Mouse (Mus musculus): Measurements from ENCODE around the gene Ap1m2. TPM values are rescaled to one million over a fixed set of nuclear protein-coding genes. Genes with fewer than 3 reads are reported as not detected.
A peak's percentile ranks its signal among the peaks of the same experiment; 100 is the strongest.

Ap1m2 gene
- polyA plus RNA-seq, 1 experiment from 2014 or later, result 0.30 TPM

DNA sequence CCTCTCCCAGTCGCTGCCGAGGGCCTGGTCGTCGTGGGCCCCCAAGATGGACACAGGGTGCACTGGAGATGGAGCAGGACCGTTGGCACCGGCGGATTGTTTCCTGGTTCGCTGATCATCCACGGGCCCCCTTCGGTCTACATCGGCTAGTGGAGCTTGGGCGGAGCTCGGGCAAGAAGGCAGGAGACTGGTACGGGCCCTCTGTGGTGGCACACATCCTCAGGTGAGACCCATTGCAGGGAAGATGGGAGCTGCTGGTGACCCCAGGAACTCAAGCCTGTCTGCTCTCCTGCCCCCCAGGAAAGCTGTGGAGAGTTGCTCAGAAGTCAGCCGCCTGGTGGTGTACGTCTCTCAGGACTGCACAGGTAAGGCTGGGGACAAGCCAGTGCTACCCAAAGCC, 43.8 kb downstream of the Ap1m2 start:
- H3K36me3 ChIP-seq (ENCODE audit: control insufficient read depth, insufficient read depth, low read length), result peaks cover 70% of the 10 kb centered on the region
- no peak overlapping the region for H3K27ac ChIP-seq (replicated peaks in 1 of 2; ENCODE audit: control insufficient read depth in 1 of 2, insufficient read depth in 1 of 2, low read depth in 2 of 2, low read length in 2 of 2)
- no peak overlapping the region for H3K4me2 ChIP-seq (ENCODE audit: low read length)
- H3K4me3 ChIP-seq (ENCODE audit: control insufficient read depth in 1 of 2, insufficient read depth in 1 of 2, low read depth in 1 of 2, low read length in 2 of 2), result no peak overlapping the region
- no peaks in the 10 kb centered on the region for H3K9me3 ChIP-seq (ENCODE audit: control insufficient read depth, low read length)
- 95% methylated on average over 16 of the region's 16 CpGs for WGBS
- H3K4me1 ChIP-seq (ENCODE audit: control insufficient read depth in 2 of 2, insufficient read depth in 2 of 2, low read length in 2 of 2), result peaks cover 7 to 24% of the 10 kb centered on the region in 2 experiments
- H3K9ac ChIP-seq (ENCODE audit: low read length), result no peak overlapping the region
- no peak for ATAC-seq (ENCODE audit: insufficient number of reproducible peaks, insufficient read depth, low FRiP score, low read depth)
- H3K27me3 ChIP-seq (ENCODE audit: control insufficient read depth, insufficient read depth, low read length), result no peaks in the 10 kb centered on the region

DNA sequence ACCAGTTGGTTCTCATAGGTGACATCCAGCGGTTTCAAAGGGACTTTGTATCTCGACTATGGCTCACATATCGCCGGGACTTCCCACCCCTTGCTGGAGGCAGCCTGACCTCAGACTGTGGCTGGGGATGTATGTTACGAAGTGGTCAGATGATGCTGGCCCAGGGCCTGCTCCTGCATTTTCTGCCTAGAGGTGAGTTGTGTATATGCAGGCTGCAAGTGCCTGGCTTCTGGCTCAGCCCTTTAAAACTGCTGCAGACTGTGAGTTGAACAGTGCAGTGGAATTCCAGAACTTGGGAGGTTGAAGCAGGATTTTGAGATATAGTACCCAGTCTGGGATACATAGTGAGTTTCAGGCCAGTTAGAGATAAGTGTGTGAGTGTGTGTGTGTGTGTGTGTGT, 45.2 kb downstream of the Ap1m2 start:
- Histone ChIP-seq H3K27me3 (ENCODE audit: control insufficient read depth, insufficient read depth, low read length) (no peaks in the 10 kb centered on the region), H3K27ac (replicated peaks in 1 of 2; ENCODE audit: control insufficient read depth in 1 of 2, insufficient read depth in 1 of 2, low read depth in 2 of 2, low read length in 2 of 2) (no peak overlapping the region; a peak in 1 of 4 replicates), H3K9me3 (ENCODE audit: control insufficient read depth, low read length) (no peaks in the 10 kb centered on the region), H3K4me1 (ENCODE audit: control insufficient read depth in 2 of 2, insufficient read depth in 2 of 2, low read length in 2 of 2) (peaks cover 7 to 24% of the 10 kb centered on the region in 2 experiments), H3K4me2 (ENCODE audit: low read length) (peak overlapping the region; percentile 70), H3K9ac (ENCODE audit: low read length) (peak overlapping the region; percentile 91; the same call in 1 of the 2 replicates), H3K4me3 (ENCODE audit: control insufficient read depth in 1 of 2, insufficient read depth in 1 of 2, low read depth in 1 of 2, low read length in 2 of 2) (peak overlapping the region in 1 of 2 experiments; percentile 86; a peak in 1 of 4 replicates), H3K36me3 (ENCODE audit: control insufficient read depth, insufficient read depth, low read length) (peaks cover 55% of the 10 kb centered on the region)
- no peak for ATAC-seq (ENCODE audit: insufficient number of reproducible peaks, insufficient read depth, low FRiP score, low read depth)
- WGBS, result 57% methylated on average over 5 of the region's 5 CpGs

GRCm38 (mm10) chr9:21265611-21266010, 46.5 kb downstream of the Ap1m2 start:
- H3K9ac ChIP-seq (ENCODE audit: low read length), result peak overlapping the region; percentile 91
- peak; percentile 13; the same call in 1 of the 2 replicates for ATAC-seq (ENCODE audit: insufficient number of reproducible peaks, insufficient read depth, low FRiP score, low read depth)
- peaks cover 7 to 24% of the 10 kb centered on the region in 2 experiments for H3K4me1 ChIP-seq (ENCODE audit: control insufficient read depth in 2 of 2, insufficient read depth in 2 of 2, low read length in 2 of 2)
- peak overlapping the region; percentile 70 for H3K4me2 ChIP-seq (ENCODE audit: low read length)
- no peaks in the 10 kb centered on the region for H3K9me3 ChIP-seq (ENCODE audit: control insufficient read depth, low read length)
- peak overlapping the region in 1 of 2 experiments; percentile 68; a peak in 2 of 4 replicates for H3K27ac ChIP-seq (replicated peaks in 1 of 2; ENCODE audit: control insufficient read depth in 1 of 2, insufficient read depth in 1 of 2, low read depth in 2 of 2, low read length in 2 of 2)
- peaks cover 43% of the 10 kb centered on the region for H3K36me3 ChIP-seq (ENCODE audit: control insufficient read depth, insufficient read depth, low read length)
- 4% methylated on average over 11 of the region's 11 CpGs for WGBS
- no peaks in the 10 kb centered on the region for H3K27me3 ChIP-seq (ENCODE audit: control insufficient read depth, insufficient read depth, low read length)
- H3K4me3 ChIP-seq (ENCODE audit: control insufficient read depth in 1 of 2, insufficient read depth in 1 of 2, low read depth in 1 of 2, low read length in 2 of 2), result peak overlapping the region; percentile 70 to 86

- peak; percentile 98 for ATAC-seq (ENCODE audit: insufficient number of reproducible peaks, insufficient read depth, low FRiP score, low read depth)
- Histone ChIP-seq H3K36me3 (ENCODE audit: control insufficient read depth, insufficient read depth, low read length) (peaks cover 37% of the 10 kb centered on the region), H3K4me2 (ENCODE audit: low read length) (peak within 1 kb of the TSS; percentile 70), H3K27ac (replicated peaks in 1 of 2; ENCODE audit: control insufficient read depth in 1 of 2, insufficient read depth in 1 of 2, low read depth in 2 of 2, low read length in 2 of 2) (peak within 1 kb of the TSS; percentile 72 to 77), H3K4me3 (ENCODE audit: control insufficient read depth in 1 of 2, insufficient read depth in 1 of 2, low read depth in 1 of 2, low read length in 2 of 2) (peak within 1 kb of the TSS; percentile 70 to 86), H3K4me1 (ENCODE audit: control insufficient read depth in 2 of 2, insufficient read depth in 2 of 2, low read length in 2 of 2) (peaks cover 7 to 24% of the 10 kb centered on the region in 2 experiments), H3K9ac (ENCODE audit: low read length) (peak within 1 kb of the TSS; percentile 91), H3K27me3 (ENCODE audit: control insufficient read depth, insufficient read depth, low read length) (no peaks in the 10 kb centered on the region), H3K9me3 (ENCODE audit: control insufficient read depth, low read length) (no peaks in the 10 kb centered on the region)
- under 1% methylated on average over 49 of the region's 49 CpGs for WGBS
Measured at GRCm38 (mm10) chr9:21265000-21265561, 47.1 kb downstream of the Ap1m2 start, which contains the start of gene Atg4d. Gene Atg4d (plus strand): TSS chr9:21265293.

GRCm38 (mm10) chr9:21264272-21264999, 47.7 kb downstream of the Ap1m2 start:
- peak overlapping the region; percentile 44 to 86 for H3K4me3 ChIP-seq (ENCODE audit: control insufficient read depth in 1 of 2, insufficient read depth in 1 of 2, low read depth in 1 of 2, low read length in 2 of 2)
- H3K9ac ChIP-seq (ENCODE audit: low read length), result peak overlapping the region; percentile 91
- peaks cover 31% of the 10 kb centered on the region for H3K36me3 ChIP-seq (ENCODE audit: control insufficient read depth, insufficient read depth, low read length)
- ATAC-seq (ENCODE audit: insufficient number of reproducible peaks, insufficient read depth, low FRiP score, low read depth), result 0 out of 2 replicates have a peak, but pooled peaks have one; percentile 2
- peaks cover 7 to 24% of the 10 kb centered on the region in 2 experiments for H3K4me1 ChIP-seq (ENCODE audit: control insufficient read depth in 2 of 2, insufficient read depth in 2 of 2, low read length in 2 of 2)
- peak overlapping the region; percentile 70 for H3K4me2 ChIP-seq (ENCODE audit: low read length)
- 14% methylated on average over 17 of the region's 17 CpGs for WGBS
- H3K27me3 ChIP-seq (ENCODE audit: control insufficient read depth, insufficient read depth, low read length), result no peaks in the 10 kb centered on the region
- H3K27ac ChIP-seq (replicated peaks in 1 of 2; ENCODE audit: control insufficient read depth in 1 of 2, insufficient read depth in 1 of 2, low read depth in 2 of 2, low read length in 2 of 2), result peak overlapping the region; percentile 72 to 77
- no peaks in the 10 kb centered on the region for H3K9me3 ChIP-seq (ENCODE audit: control insufficient read depth, low read length)

DNA sequence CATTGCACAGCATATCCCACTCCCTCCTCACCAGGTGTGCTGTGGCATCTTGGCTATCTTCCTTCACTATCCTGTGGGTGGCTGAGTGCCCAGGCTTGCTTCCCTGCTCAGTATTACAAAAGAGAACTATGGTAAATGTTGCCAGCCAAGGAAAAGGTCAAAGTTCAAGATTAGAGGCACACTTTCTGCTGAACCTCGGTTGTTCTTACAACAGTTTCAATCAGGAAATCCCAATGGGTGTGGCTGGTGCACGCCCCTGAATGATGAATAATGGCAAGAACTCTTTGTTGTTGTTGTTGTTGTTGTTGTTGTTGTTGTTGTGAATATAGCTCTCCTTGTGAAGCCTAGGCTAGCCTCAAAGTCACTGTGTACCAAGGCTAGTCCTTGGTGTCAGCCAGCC, 50.3 kb downstream of the Ap1m2 start:
- Histone ChIP-seq H3K36me3 (ENCODE audit: control insufficient read depth, insufficient read depth, low read length) (peaks cover 5% of the 10 kb centered on the region), H3K9ac (ENCODE audit: low read length) (no peak overlapping the region), H3K4me1 (ENCODE audit: control insufficient read depth in 2 of 2, insufficient read depth in 2 of 2, low read length in 2 of 2) (peaks cover 5 to 17% of the 10 kb centered on the region in 2 experiments), H3K27me3 (ENCODE audit: control insufficient read depth, insufficient read depth, low read length) (no peaks in the 10 kb centered on the region), H3K4me2 (ENCODE audit: low read length) (no peak overlapping the region), H3K4me3 (ENCODE audit: control insufficient read depth in 1 of 2, insufficient read depth in 1 of 2, low read depth in 1 of 2, low read length in 2 of 2) (no peak overlapping the region), H3K27ac (replicated peaks in 1 of 2; ENCODE audit: control insufficient read depth in 1 of 2, insufficient read depth in 1 of 2, low read depth in 2 of 2, low read length in 2 of 2) (no peak overlapping the region), H3K9me3 (ENCODE audit: control insufficient read depth, low read length) (no peaks in the 10 kb centered on the region)
- WGBS, result 56% methylated on average over 2 of the region's 2 CpGs
- no peak for ATAC-seq (ENCODE audit: insufficient number of reproducible peaks, insufficient read depth, low FRiP score, low read depth)

GRCm38 (mm10) chr9:21260491-21261040, 51.6 kb downstream of the Ap1m2 start:
- no peak for ATAC-seq (ENCODE audit: insufficient number of reproducible peaks, insufficient read depth, low FRiP score, low read depth)
- peaks cover 0 to 7% of the 10 kb centered on the region in 2 experiments; a peak in 1 of 4 replicates for H3K4me1 ChIP-seq (ENCODE audit: control insufficient read depth in 2 of 2, insufficient read depth in 2 of 2, low read length in 2 of 2)
- H3K4me2 ChIP-seq (ENCODE audit: low read length), result no peak overlapping the region
- H3K4me3 ChIP-seq (ENCODE audit: control insufficient read depth in 1 of 2, insufficient read depth in 1 of 2, low read depth in 1 of 2, low read length in 2 of 2), result no peak overlapping the region
- H3K36me3 ChIP-seq (ENCODE audit: control insufficient read depth, insufficient read depth, low read length), result no peaks in the 10 kb centered on the region
- no peak overlapping the region for H3K9ac ChIP-seq (ENCODE audit: low read length)
- WGBS, result 81% methylated on average over 6 of the region's 6 CpGs
- no peak overlapping the region for H3K27ac ChIP-seq (replicated peaks in 1 of 2; ENCODE audit: control insufficient read depth in 1 of 2, insufficient read depth in 1 of 2, low read depth in 2 of 2, low read length in 2 of 2)
- no peaks in the 10 kb centered on the region for H3K27me3 ChIP-seq (ENCODE audit: control insufficient read depth, insufficient read depth, low read length)
- H3K9me3 ChIP-seq (ENCODE audit: control insufficient read depth, low read length), result no peaks in the 10 kb centered on the region

All from heart, embryonic 14.5 days (tissue).